Mouse (Mus musculus): Measurements from ENCODE around the gene Gmpr.

DNA sequence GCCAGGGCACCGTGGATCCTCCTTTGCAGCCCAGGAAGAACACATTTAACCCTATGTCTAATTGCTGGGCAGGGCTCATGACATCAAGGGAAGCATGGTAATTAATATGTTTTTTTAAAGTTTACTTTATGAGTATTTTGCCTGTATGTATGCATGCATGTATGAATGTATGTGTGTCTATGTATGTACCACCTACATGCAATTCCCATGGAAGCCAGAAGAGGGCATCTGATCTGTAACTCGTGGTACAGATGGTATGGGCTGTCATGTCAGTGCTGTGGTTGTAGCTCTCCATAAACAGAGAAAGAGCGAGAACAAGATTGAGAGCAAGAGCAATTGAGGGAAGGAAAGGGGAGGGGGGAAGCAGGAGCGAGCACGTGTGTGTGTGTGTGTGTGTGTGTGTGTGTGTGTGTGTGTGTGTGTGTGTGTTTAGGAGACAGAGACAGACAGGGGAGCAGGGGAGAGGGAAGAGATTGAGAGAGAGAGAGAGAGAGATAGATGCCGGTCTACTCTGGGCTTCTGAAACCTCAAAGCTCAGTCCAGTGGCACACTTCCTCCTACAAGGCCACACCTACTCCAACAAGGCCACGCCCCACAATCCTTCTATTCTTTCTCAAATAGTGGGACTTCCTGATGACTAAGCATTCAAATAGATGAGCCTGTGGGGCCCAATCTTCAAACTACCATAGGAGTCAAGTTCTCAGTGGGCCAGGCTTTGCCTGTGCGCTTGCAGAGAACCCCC is 15.1 kb upstream of the Gmpr start:
- no peak for TF ChIP-seq CTCF (IDR thresholded peaks at IDR 0.05; ENCODE audit: control insufficient read depth, insufficient read depth, low read length)
- TF ChIP-seq POLR2A (IDR thresholded peaks at IDR 0.05; ENCODE audit: borderline replicate concordance, control insufficient read depth, low read depth, low read length): no peak
